Mouse (Mus musculus) heart, postnatal 4 days (tissue): ENCODE data around the gene Col4a1. TPM values are rescaled to one million over a fixed set of nuclear protein-coding genes. Genes with fewer than 3 reads are reported as not detected.

Experiments
- DNase-seq: peaks from one replicate; pipeline ENCODE4 v3.0.0; 2021
- total RNA-seq, 2 experiments: library from RNA; stranded (reverse); gene quantifications; 2 replicates each; pipeline ENCODE4 v1.2.3; 2021

Gene Col4a1
- total RNA-seq, 2 experiments from 2014 or later = 1,026 to 1,084 TPM

DNA sequence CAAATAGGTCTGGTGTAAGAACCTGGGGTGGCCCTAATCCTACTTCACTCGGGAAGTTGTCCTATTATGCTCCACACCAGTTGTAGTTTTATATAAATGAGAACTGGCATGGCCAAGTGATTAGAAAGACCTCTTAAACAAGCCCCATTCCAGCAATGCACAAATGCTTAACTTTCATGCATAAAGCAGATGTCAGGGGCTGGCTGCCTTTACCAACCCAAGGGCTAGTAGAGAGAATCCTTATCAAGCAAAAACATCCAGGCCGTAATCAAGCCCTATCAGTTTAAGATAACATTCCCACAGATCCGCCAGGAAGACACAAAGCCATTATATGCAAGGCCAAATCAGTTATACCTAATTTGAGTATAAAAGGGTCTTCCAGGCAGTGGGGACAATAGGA lies 46.7 kb downstream of the Col4a1 start:
- DNase-seq = no peak

DNA sequence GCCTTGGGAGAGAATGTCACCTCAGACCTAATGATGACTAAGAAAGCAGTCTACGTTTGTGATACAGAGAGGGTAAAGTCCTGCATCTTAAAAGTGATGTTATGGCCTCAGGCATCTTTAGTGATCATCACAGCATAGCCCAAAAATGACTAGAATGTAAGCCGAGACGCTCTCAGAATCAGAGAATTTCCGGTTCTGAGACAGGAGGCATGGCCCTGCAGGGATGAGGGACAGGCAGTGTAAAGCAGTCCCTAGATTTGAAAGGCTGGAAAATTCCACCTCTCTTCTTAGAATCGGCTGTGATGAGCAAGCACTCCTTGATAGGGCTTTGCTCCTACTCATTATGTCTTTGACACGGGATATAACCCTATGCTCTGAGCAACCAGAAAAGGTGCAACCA lies 48.8 kb downstream of the Col4a1 start:
- no peak for DNase-seq

DNA sequence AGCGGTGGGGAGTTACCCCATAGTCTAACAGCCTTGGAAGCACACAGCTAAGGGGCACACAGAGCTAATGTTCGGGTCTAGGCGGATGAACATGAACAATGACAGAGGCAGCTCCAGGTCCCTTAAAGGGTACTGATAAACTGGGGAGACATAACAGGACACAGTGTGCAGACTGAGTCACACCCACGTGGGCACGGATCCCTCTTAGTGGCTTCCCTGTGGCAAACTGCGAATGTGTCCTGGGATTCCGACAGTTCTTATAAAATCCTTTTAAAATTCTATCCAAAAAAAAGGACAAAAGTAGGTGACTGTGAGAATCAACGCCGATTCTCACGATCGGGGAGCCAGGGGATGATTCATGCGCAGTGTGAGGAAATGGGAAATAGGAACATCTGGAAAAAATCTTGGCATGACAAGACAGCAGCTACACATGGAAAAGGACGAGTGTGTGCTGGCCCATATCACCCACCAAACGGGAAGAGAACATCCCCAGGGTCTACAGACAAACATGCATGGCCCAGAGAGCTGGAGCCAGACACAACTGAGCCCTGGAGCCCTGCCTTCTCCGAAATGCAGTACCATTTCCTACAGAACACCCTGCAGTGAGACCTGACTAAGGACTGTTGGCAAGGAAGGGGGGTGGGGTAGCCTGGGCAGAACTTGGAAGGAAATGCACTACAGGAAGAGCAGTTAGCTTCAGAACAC lies 50.4 kb downstream of the Col4a1 start:
- DNase-seq = peak; percentile 59

DNA sequence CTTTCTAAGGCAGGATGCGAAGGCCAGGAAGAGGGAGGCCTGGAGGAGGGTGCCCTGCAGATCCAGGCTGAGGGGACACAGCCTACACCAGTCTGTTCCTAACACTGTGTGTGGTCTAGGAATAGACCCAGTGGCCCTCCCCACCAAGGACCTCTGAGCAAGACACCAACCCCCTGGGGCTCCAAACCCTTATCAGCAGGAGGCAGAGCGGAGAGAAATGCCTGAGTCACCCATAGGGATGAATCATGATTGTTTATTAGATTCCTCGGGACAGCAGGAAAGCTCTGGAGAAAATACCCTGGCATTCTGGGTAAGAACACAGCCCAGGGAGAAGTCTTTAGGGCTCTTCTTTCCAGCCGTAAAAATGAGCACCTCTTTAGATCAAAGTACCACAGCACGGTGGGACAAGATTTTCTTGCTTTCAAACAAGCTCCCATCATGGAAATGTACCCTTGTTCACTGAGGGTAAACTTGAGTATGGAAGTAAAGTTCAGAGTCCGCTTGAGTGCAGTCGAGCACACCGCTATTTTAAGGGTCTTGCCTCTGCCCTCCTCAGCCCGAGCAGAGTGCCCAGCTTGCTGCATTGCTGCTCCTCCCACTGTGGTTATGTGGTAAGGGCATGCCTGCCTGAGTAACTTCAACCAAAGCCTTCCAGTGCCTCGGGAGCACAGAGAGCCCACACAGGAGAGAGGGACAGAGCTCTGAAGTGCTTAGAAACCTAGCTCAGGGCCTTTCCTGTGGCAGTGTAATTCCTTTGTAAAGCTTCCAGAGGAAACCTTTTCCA lies 52.6 kb downstream of the Col4a1 start:
- no peak for DNase-seq

DNA sequence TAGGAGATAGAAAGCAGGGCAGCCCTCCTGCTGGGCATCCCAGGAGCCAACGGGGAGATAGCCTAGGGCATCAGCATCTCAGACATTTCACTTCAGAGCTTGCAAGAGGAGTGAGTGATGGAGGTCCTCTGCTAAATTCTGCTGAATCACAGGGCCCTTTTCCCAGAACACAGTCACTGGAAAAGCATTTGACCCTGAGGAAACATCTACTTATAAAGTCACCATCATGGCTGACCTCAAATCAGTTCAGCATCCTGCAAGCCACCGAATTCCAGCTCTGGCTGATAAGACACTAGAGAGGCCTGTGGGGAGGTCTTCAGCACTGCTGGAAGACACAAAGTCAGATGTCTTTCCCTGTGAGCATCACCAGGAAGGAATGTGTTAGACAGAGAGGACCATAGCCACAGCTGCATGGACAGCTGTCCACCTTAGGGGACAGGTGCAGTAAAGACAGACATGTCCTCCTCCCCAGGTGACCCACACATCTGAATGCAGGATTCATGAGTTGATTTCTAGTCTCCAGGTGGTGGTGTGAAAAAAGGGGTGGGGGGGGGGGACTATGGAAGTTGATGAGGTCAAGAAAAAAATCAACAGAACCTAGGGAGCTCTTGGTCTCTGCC lies 54.0 kb downstream of the Col4a1 start:
- no peak for DNase-seq

DNA sequence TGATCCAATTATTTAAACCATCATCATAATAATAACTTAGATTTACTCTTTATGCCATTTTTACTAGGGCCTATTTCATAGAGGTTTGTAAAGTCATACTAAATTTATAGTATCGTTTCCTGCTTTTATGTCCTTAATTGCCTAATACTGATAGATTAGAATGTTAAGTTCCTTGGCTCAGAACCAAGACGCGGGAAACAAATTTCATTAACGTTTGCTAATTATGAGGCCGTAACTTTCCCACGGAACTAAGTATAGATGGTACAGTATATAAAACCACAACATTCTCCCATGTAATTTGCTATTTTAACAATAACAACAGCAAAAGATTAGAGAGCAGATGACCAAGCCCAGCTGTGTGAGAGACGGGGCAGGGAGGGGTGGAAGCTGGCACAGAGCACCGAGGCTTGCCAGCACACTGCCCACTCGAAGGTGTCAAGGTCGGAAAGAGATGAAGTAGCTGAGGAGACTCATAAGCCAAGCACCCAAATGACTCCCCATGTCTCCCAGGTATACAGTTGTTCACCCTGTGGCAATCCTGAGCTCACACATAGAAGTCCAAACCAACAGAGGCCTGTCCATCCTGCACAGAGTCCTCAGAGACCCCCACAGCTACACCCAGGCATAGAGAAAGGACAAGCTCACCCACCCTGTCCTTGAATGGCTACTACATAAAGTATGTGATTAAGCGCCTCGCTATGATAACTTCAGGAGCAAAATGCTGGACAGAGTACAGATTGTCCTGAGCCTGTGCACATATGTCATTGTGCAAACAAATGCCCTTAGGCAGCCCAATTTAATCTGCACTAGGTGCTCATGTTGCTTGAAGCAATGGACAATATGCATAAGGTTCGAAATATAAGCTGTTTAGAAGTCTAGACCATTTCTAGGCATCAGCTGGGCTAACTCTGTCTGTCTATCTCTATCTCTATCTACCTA lies 55.3 kb downstream of the Col4a1 start:
- DNase-seq = no peak

DNA sequence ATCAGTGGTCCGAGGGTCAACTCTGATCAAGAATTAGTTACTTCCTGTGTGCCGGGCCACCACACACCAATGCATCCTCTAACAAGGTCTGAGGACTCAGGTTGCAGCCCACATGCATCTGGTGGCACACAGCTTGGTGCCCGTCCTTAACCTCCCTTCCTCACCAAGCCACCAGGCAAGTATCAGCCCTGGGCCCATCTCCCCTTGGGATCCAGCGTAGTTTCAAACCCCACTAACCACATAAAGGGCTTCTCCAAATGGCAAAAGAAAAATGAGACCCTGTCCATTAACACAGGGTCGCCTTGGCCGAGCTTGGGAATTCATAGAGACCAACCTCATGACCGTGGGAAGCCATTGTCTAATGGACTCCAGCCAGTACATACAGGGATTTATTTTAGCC lies 56.2 kb downstream of the Col4a1 start:
- no peak for DNase-seq

DNA sequence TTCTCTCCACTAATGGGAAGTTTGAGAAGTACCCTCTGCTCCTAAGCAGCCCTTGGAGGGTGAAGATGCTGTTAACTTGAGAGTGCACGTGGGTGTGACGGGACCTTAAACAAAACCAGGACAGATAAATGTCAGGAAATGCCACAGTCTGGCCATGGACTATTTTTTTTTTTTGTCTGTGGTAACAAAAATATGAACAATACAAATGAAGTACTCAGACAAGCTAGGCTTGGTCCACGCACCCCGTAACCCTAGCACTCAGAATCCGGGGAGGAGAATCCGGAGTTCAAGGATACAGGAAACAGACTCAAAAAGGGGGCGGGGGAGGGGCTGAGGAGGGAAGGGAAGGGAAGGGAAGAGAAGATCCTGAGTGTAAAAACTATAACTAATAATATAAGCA lies 56.9 kb downstream of the Col4a1 start:
- DNase-seq = no peak

DNA sequence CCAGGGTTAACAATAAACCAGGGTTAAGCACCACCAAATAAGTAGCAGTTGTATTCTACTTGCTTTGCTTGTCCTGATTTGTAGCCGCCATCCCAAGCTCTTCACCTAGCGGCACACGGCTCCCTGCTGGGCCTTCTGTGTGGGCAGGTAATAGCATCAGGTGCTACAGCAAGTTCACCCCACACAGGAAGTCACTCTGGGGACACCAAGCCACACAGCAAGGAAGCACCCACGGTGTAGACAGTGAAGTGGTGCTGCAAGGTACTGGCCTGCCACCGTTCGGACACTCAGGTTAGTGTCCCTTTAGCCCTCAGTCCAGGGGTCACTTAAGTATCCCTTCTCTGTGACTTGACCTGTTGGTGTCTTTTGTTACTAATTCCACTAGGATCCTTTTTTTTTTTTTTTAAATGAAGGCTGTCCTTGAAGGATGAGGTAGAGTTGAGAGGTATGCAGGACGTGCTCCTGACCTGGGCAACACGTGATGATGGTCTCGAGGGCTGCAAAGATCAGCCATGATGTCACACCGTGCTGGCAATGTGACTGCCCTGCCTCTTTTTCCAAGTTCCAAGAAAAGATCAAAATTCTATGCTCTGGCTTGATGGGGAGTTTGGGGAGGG lies 57.6 kb downstream of the Col4a1 start:
- DNase-seq = no peak

DNA sequence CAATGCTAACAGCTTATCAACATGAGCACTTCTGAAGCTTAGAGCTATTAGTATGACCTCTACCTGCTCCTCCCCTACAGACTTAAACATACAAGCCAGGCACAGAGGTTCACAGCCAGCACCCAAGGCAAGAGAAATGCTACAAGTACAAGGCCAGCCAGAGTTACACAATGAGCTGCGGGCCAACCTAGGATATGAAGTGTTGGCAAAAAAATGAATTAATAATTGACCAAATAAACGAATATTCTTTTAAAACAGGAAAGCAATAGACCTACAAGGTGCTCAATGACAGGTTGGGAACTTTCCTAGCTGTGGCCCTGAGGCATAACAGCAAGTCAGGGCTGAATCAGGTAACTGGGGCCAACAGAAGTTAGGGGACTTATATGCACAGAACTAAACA lies 58.1 kb downstream of the Col4a1 start:
- DNase-seq = no peak

DNA sequence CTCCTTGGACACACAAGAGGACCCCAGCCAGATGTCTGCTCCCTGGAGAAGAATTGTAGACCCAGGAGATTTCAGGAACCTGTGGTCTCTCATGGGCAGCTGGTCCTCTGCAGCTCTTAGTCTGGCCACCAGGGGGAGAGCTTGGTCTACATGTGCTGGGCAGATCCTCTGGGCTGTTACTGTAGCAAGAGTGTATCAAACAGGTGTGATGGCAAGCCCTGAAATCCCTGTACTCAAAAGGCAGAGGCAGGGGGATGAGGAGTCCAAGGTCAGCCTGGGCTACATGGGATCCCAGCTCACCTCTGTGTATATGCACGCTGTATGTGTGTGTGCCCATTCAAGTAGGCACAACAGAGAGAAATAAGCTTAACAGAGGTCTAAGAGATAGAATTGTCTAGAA lies 59.1 kb downstream of the Col4a1 start:
- peak; percentile 91 for DNase-seq

DNA sequence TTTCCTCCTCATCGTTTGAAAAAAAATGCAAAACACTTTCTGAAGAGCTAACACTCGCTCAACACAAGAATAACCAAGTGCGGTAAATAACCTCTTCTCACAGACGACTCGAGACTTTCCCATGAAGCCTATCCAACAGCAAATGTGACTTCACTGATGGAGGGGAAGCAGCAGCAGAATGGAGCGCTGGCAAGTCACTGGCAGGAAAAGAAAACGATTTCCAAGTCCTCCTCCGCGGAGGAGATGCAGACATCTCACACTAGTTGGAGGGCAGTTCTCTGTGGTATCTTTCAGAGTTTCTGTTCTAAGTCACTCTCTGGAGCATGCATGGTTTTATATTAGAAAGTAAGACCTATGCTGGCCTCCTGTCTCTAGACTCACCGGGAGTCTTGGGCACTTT lies 59.6 kb downstream of the Col4a1 start:
- DNase-seq = no peak

DNA sequence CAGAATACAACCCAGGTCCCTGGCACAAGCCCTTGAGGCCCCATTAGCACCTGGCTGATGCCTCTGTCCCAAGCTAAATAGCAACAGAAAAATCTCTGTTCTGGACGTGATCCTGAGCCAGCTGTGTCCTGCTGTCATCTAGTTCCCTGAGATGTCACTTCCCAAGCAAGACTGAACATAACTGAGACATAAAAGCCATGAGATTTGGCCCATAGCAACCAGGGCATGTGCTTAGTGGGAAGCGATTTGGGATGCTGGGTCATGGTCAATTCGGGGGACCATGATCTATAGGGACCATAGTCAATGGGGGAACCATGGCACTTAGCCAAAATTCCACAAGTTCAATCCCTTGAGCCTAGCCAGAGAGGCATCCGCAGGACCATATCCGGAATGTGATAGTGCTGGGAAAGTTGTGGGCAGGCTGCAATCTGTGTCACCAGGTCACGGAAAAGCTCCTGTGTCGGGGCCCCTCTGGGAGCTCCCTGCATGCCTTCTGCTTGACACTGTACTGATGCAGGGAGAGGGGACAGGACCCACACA lies 60.3 kb downstream of the Col4a1 start:
- DNase-seq = peak; percentile 52

DNA sequence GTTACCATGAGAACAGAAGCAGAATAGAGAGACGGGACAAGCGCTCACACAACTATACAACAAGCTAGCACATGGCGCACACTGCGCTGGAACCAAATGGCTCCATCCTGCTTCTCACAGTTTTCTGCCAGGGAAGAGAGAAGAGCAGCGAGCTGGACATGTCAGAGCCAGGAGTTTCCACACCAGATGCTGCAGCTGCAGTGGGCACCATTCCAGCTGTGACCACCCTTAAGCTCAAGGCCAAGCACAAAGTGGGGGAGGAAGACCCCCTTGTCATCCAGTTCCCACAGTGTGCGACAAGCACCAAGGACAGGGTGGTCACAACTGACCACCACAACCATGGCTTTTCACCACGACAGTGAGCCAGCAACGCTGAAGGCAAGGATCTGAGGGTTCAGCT lies 62.5 kb downstream of the Col4a1 start:
- DNase-seq = peak; percentile 46

DNA sequence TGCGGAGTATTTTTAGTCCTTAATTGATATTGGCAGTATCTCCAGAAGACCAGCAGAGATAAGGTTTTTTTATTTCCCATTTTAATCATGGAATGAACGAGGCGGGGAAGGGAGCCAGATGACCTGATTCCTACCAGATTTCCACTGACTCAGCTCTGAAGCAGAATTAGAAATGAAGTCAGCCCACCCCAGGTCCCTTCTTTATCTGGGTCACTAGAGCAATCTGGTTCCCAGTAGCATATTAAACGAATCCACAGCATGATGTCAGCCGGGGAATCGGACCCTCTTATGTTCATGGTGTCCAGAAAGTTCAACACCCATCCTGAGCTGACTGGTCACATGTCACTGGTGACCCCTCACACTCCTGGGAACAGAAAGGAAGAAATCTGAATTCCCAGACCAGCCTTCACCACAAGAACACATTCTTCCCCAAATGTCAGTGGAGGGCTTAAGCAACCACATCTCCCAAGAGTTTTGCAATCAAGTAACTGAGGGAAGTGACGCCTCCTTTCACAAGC lies 63.0 kb downstream of the Col4a1 start:
- peak; percentile 63 for DNase-seq

DNA sequence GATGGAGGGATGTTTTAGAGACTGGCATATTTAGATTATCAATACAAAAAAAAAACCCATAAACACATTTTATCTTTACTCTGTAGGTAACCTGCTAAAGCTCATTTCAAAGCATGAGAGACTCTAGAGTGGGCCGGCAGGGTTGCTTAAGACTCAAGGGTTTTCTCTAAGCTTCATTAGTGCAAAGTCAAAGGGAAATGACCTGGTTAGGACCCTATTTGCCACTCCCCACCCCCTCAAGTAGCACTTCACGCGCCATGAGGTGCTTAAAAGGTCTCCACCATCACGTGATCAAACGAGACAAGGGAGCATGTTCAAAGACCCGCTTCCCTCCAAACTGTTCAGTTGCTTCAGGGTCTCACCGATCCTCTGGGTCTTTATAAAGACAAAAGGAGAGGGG lies 63.9 kb downstream of the Col4a1 start:
- DNase-seq = no peak

DNA sequence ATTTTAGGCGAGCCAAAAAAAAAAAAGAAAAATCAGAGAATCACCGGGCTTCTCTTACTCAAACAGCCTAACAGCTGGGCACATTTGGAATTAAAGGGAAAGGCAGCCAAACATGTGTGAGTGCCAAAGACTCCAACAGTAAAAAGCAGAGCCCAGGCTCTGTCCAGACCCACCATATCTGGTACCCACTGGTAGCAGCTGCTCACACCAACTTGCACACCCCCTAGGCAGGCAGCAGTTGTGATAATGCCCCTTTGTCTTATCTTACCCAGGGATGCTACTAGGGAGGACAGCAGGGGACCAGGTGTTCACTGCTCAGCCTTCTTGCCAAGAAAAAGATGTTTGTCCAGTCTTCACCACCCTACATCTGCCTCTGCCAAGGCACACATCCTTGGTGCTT lies 71.1 kb downstream of the Col4a1 start:
- no peak for DNase-seq

DNA sequence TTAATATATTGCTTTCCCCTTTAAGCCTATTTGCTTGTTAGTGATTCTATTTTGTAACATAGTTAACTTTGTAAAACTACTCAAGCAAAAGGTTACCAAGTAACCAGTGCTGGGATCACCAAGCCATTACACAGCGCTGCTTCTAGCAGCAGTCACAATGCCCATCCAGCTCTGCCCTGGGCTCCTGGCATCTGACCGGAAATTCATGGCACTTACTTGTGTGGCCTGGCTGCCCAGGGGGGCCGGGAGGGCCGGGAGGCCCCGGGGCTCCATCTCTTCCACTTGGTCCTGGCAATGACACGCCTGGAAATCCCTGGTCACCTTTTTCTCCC lies 77.8 kb downstream of the Col4a1 start:
- DNase-seq = no peak

DNA sequence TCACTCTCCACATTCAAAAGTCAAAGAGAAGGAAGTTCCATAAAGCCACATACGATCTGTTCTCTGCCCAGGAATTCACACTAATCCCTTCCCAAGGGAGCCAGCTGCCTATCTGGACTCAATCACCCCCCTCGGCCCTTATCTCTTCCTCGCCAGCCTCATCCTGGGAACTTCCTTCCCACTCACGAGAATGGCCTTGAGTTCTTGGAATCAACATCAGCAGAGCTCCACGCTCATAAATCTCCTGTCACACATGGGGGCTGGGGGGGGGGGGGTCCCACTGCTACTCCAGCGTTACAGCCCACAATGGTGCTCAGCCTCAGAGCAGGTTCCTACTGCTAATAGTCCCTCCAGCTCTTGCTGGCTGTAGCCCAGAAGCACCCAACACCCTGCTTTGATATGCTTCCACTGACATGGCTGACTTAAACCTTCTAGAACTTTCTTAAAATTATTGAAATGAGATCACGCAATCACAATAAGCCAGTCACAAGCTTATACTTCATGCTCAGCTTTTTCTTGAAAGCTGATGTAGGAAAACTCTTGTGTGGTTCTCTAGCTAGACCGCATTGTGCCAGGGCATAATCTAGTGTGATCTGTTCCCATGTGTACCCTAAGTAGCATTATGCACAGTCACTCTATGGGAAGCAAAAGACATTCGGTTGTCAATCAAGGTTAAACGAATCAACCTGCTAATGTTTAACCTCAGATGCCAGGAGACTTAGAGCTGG lies 78.3 kb downstream of the Col4a1 start:
- DNase-seq = no peak

DNA sequence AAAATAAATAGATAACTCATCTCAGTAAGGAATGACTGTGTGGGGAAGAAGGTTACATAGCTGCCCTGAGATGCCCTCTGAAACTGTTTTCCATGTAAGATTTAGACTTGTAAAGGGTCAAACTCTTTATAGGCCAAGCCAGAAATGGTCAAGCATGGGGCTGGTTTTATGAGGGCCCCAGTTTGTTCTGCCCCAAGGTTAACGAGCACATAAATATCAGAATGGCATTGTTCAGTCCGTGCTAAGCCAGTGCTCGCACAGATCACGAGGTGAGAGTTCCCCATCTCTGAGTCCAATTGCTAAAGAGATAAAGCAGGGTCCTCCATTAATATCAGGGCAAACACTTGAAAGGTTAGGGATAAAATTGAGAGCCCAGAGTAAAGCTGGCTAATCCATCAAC lies 79.6 kb downstream of the Col4a1 start:
- DNase-seq = no peak

DNA sequence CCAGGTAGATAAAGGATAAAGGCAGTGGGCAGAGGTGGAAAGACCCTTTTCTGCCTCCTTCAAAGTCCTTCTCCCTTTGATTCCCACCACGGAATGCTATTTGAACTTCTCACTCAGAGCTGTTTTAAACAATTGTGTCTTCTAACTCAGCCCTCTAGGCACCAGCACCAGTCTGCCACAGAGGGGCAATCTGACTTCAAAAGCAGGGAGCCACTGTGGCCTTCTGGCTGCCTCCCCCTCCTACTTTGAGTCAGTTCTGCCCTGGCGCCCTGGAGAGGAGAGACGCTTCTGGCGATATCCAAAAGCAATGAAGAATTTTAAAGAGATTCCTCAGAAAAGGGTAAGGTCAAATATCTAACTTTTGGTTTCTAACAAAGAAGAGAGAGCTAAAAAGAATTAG lies 82.3 kb downstream of the Col4a1 start:
- DNase-seq = no peak
